Mouse (Mus musculus): ENCODE data around the gene Slc26a8.

Gene Slc26a8

GRCm38 (mm10) chr17:28698672-28699071, 8.6 kb upstream of the Slc26a8 start:
- no peak for DNase-seq (ENCODE audit: low spot score)

- no peak for DNase-seq (ENCODE audit: low spot score)
Observed at GRCm38 (mm10) chr17:28698245-28698644, 8.2 kb upstream of the Slc26a8 start.

DNA sequence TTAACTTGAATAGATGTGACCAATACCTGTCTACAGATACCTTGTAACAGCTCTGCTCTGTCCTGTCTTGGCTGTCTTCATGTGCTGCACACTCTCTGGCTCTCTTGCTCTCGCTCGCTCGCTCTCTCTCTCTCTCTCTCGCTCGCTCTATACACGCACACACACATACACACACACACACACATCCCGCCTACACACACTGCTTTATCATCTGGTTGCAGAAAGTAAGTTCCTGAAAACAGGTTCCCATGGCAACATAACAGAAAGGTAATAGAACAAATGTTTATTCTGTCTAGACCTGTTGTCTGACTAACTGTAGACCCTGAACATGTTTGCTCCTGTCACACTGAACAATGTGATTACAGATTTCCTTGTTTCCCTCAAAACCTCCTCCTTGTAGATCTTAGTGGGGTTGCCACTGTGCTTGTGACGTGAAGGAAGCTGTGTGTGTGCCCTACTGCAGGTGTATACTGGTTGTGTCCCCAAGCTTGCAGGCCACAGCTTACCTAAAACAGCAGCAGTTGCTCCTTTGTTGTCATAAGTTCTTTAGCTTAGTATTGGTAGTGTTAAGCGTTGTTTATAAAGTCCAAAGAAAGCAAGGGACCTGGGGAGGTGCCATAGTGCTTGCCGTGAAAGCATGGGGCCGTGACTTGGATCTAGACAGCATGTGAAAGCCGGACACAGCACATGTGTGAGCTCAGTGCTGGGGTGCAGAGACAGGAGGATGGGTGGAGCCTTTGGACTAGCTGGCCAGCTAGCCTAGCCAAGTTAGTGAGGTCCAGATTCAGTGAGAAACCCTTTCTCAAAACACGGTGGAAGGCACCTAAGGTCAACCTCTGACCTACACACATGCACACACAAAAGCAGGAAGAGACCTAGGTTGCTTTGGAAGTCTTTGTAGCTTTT, 7.5 kb upstream of the Slc26a8 start:
- no peak for DNase-seq (ENCODE audit: low spot score)

GRCm38 (mm10) chr17:28696641-28697040, 6.6 kb upstream of the Slc26a8 start:
- DNase-seq (ENCODE audit: low spot score), result no peak

GRCm38 (mm10) chr17:28694832-28695231, 4.8 kb upstream of the Slc26a8 start:
- no peak for DNase-seq (ENCODE audit: low spot score)

GRCm38 (mm10) chr17:28694078-28694477, 4.0 kb upstream of the Slc26a8 start:
- DNase-seq (ENCODE audit: low spot score), result no peak

- DNase-seq (ENCODE audit: low spot score), result no peak
Observed at GRCm38 (mm10) chr17:28693086-28693485, 3.1 kb upstream of the Slc26a8 start.

DNA sequence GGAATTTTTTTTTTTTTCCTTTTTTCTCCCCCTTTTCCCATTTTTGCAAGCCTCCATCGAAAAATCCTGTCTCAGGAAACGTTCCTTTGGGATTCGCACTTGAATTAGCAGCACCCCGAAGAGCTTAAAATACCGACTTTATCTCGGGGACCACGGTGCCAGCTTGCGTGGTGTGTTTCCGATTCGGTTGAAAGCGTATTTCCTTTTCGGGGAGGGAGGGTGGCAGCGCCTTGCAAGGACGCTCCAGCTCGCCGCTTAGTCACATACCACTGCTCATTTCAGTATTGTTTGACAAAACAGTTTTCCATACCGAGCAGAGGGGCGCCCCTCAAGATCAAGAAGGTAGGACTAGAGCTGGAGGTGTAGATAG, 2.3 kb upstream of the Slc26a8 start:
- DNase-seq (ENCODE audit: low spot score), result peak; percentile 21

- peak; percentile 64 for DNase-seq (ENCODE audit: low spot score)
Observed at GRCm38 (mm10) chr17:28691687-28692340, 1.8 kb upstream of the Slc26a8 start.

DNA sequence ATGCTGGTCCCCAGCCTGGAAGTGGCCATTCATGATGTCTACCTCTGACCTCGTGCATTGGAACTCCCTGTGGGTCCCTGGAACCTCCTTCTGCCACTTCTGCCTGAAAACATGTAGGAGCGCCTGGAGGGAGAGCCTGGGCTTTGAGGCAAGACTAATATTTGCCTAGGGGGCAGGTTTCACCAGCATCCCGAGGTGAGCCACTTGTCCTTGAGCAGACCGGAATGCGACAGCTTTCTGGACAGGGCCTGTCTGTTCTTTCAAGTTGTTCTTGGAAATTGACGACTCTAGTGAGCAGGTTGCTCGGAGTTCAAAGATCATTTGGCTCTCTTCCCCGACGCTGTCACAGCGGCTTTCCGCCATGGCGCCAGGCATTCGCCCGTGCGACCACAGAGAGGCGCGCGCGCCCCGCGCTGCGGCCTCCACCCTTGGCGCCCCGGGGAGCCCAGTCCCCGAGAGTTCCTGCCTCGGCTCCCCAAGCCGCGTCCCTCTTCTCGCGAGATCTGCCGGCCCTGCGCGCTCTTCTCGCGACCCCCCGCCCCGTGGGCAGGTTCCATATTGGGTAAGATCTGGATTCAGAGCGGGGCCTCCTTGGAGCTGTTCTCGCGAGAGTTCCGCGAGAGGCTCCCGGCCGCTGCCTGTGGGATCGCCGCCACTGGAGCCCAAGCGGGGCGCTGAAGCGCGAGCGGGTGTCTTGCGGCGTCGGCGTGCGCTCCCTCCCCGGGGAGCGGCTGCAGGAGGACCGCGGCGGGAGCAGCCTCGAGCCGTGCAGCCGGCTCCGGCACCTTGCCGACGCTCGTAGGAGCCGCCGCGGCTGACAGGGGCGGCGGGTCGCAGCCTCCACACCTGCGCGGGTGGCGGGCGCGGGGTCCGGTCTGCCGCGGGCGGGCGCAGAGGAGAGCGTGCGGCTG, 998 bp upstream of the Slc26a8 start, which contains the start of gene Mapk14:
Gene Mapk14 (plus strand): TSS at position 554 of the 911 bp plus-strand sequence.
- peak; percentile 99 for DNase-seq (ENCODE audit: low spot score)

GRCm38 (mm10) chr17:28687354-28687753, 2.7 kb downstream of the Slc26a8 start:
- DNase-seq (ENCODE audit: low spot score), result no peak

GRCm38 (mm10) chr17:28684631-28685030, 5.4 kb downstream of the Slc26a8 start:
- no peak for DNase-seq (ENCODE audit: low spot score)

DNA sequence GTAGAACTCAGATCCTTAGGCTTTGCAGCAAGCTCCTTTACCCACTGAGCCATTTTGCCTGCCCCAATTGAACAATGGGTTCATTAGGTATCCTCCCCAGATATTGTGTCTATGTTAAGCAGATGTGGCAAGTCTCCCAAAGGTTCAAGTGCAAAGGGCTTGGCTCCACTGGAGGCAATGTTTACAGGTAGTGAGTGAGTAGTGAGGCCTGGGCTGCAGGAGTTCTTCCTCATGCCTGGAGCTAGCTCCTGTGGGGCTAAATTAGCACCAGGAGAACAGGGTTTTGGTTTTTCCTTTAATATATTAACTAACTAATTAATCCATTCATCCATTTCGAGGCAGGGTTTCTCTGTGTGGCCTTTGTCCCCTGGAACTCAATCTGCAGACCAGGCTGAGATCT, 6.4 kb downstream of the Slc26a8 start:
- no peak for DNase-seq (ENCODE audit: low spot score)

GRCm38 (mm10) chr17:28682311-28683084, 7.5 kb downstream of the Slc26a8 start:
- DNase-seq (ENCODE audit: low spot score), result no peak

DNA sequence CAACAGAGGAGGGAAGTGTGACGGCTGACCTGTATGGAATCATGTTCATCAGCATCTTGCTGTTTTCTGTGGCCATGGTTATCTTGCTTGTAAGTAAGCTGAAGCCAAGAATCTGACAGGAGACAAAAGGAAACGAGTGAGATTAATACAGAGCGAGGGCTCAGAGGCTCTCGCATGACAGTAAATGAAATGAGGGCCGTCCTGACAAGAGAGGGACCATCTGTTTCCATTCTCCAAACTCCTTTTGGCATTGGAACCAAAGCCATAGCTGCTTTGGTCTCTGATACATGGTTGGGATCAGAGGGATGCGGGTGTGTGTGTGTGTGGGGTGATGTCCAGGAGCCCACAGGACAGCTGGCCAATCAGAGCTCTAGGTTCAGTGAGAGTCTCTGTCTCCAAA, 30.5 kb downstream of the Slc26a8 start:
- no peak for DNase-seq (ENCODE audit: low spot score)

DNA sequence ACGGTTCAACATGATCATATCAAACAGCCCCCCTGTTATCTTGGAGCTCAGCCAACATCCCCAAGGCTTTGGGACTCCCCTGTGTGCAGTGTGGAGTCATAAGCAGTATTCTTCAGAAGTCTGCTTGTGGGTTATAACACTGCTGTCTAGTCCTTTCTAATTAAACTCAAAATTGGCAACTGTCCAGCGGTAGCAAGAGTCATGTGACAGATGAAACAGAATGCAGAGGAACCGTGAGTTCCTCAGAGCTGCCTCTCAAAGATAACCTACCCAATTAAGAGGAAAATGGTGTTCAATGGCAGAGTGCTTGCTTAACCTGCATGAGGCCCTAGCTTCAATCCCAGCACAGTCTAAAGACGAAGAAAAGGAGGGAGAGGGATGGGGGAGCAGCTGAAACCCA, 32.1 kb downstream of the Slc26a8 start:
- no peak for DNase-seq (ENCODE audit: low spot score)

DNA sequence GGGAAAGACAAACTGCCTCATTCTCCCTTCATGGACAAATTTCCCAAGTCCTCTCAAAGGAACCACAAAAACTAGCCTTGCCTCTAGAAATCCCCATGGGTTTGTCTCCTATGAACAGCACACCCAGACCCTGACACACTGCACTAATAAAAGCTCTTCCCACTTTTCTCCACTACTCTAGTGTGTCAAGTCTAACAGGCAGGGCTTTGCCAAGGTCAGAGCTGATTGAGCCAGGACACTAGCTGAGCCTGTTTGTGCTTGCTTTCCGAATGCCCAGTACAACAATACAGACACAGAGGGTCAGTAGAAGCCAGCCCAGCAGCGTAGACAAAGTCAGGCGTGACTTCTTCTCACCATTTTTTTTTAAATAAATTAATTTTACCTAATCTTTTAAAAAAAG, 39.8 kb downstream of the Slc26a8 start:
- DNase-seq (ENCODE audit: low spot score), result no peak

GRCm38 (mm10) chr17:28648607-28649370, 41.2 kb downstream of the Slc26a8 start:
- no peak for DNase-seq (ENCODE audit: low spot score)

DNA sequence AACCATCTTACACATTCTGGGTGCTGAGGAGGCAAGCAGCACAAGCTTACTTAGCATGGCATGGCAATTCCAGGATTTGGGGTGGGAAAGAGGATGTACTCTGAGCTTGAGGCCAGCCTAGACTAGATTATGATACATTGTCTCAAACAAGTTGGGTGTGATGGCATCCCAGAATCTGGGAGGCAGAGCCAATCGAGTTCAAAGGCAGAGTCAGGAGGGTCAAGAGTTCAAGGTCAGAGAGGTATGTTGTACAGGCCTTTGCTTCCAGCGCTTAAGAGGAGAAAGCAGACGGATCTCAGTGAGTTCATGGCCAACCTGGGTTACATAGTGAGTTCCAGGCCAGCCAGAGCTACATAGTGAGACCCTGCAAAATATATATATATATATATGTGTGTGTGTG, 43.8 kb downstream of the Slc26a8 start:
- DNase-seq (ENCODE audit: low spot score), result peak; percentile 49

DNA sequence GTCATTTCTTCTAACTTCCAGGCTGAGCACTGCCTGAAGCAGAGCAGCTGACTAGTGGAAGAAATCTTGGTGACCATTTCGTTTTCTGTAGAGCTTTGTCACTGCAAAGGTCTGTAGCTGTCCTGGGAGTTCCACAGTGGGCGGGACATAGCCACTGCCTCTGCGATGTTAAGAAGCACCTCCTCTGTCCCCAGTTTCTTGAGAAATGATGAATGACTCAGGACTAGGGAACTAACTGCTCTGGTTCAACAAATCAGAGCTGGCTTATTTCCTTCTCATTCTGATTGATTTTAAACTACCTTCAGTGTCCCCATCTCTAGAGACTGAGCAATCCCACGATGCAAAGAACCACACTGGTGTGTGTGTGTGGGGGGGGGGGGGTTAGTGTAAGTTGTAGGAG, 45.9 kb downstream of the Slc26a8 start:
- no peak for DNase-seq (ENCODE audit: low spot score)

GRCm38 (mm10) chr17:28643697-28644096, 46.3 kb downstream of the Slc26a8 start:
- DNase-seq (ENCODE audit: low spot score), result no peak
